7 mouse cellular contexts compared by ENCODE assay signal in genomic region chr2:165885951-165886320, GRCm38 (mm10). TPM values are rescaled to one million over a fixed set of nuclear protein-coding genes. Genes with fewer than 3 reads are reported as not detected.
DNase-seq lines count a peak whose midpoint lies in the region; ATAC-seq and TF ChIP-seq lines count a peak whose summit lies in the region.

No protein-coding gene starts in this region.

- H3K4me3 ChIP-seq in CH12.LX (replicated peaks in 1 of 3; ENCODE audit: low read depth in 2 of 3, low read length in 2 of 3, poor library complexity in 1 of 3): peak overlapping the region in 1 of 3 experiments; percentile 81
- H3K4me3 ChIP-seq in E14TG2a.4 (replicated peaks; ENCODE audit: low read length): peak overlapping the region; percentile 78
- H3K4me3 ChIP-seq in hindbrain, embryonic 13.5 days: no peak overlapping the region
- H3K4me3 ChIP-seq in liver, embryonic 13.5 days (replicated peaks): peak overlapping the region; percentile 20; the same call in 1 of the 2 replicates

- no peak for TF ChIP-seq CTCF in CH12.LX (conservative IDR thresholded peaks at IDR 0.05 in 1 of 2, IDR thresholded peaks at IDR 0.05 in 1 of 2; ENCODE audit: low read depth in 2 of 2, low read length in 2 of 2)
- TF ChIP-seq CTCF in E14TG2a.4 (conservative IDR thresholded peaks at IDR 0.05; ENCODE audit: low read length): no peak

- dilution Hi-C loops in CH12.LX (cut with MboI; ENCODE audit: extremely low pct_ligation_motif_present, extremely low pct_unique_long_range_greater_than_20kb, low sequenced_read_pairs): no loop called here

- no peak for ATAC-seq in hindbrain, embryonic 13.5 days (ENCODE audit: low FRiP score)
- no peak for ATAC-seq in liver, embryonic 13.5 days (ENCODE audit: low read depth)
- no peak for ATAC-seq in megakaryocyte-erythroid progenitor cell, adult 5-6 weeks (replicated peaks; ENCODE audit: low FRiP score, low TSS enrichment, poor library complexity, severe bottlenecking)

- in situ Hi-C loops in CH12.LX (cut with MboI; ENCODE audit: low pct_ligation_motif_present, low pct_unique_long_range_greater_than_20kb, low sequenced_read_pairs): no loop called here

- no peak for TF ChIP-seq EP300 in CH12.LX (IDR thresholded peaks at IDR 0.05; ENCODE audit: low read length)

- H3K79me2 ChIP-seq in CH12.LX (replicated peaks; ENCODE audit: control insufficient read depth, extremely low read depth, insufficient read depth, poor library complexity, severe bottlenecking): peaks cover 32% of the 10 kb centered on the region

- peak overlapping the region; percentile 98 for H3K9ac ChIP-seq in CH12.LX (ENCODE audit: insufficient read depth, low read depth)
- H3K9ac ChIP-seq in hindbrain, embryonic 13.5 days: peak overlapping the region; percentile 76
- H3K9ac ChIP-seq in liver, embryonic 13.5 days: peak overlapping the region; percentile 92

- TF ChIP-seq POLR2A in CH12.LX (IDR thresholded peaks at IDR 0.05; ENCODE audit: low read depth, low read length): no peak

- no peaks in the 10 kb centered on the region for H3K9me3 ChIP-seq in CH12.LX (replicated peaks; ENCODE audit: low read length)
- no peaks in the 10 kb centered on the region for H3K9me3 ChIP-seq in E14TG2a.4 (ENCODE audit: low read length)
- H3K9me3 ChIP-seq in hindbrain, embryonic 13.5 days: no peaks in the 10 kb centered on the region
- no peaks in the 10 kb centered on the region for H3K9me3 ChIP-seq in liver, embryonic 13.5 days (replicated peaks)

- H3K27me3 ChIP-seq in CH12.LX (replicated peaks): no peaks in the 10 kb centered on the region
- peaks cover 11% of the 10 kb centered on the region; the same call in 1 of the 2 replicates for H3K27me3 ChIP-seq in E14TG2a.4 (ENCODE audit: insufficient read depth, low read length)
- H3K27me3 ChIP-seq in hindbrain, embryonic 13.5 days: no peaks in the 10 kb centered on the region
- H3K27me3 ChIP-seq in liver, embryonic 13.5 days: no peaks in the 10 kb centered on the region

- peaks cover 33 to 60% of the 10 kb centered on the region in 2 experiments for H3K4me1 ChIP-seq in CH12.LX (ENCODE audit: control insufficient read depth in 1 of 2, insufficient read depth in 2 of 2)
- peaks cover 94% of the 10 kb centered on the region for H3K4me1 ChIP-seq in E14TG2a.4 (replicated peaks; ENCODE audit: low read depth, low read length)
- peaks cover 89% of the 10 kb centered on the region for H3K4me1 ChIP-seq in hindbrain, embryonic 13.5 days (replicated peaks)
- H3K4me1 ChIP-seq in liver, embryonic 13.5 days (replicated peaks): peaks cover 98% of the 10 kb centered on the region

- no peak for DNase-seq in CH12.LX (ENCODE audit: extremely low read depth)
- no peak for DNase-seq in liver, embryonic 13.5 days
- no peak for DNase-seq in adrenal gland, adult 2 months
- no peak for DNase-seq in embryo, embryonic 10 days (ENCODE audit: low spot score)

- H3K36me3 ChIP-seq in CH12.LX (replicated peaks in 1 of 2; ENCODE audit: control insufficient read depth in 1 of 2, insufficient read depth in 1 of 2, low read length in 1 of 2): peaks cover 0 to 12% of the 10 kb centered on the region in 2 experiments
- peaks cover 31% of the 10 kb centered on the region; the same call in 1 of the 2 replicates for H3K36me3 ChIP-seq in E14TG2a.4 (ENCODE audit: insufficient read depth, low read length)
- H3K36me3 ChIP-seq in hindbrain, embryonic 13.5 days: no peaks in the 10 kb centered on the region
- peaks cover 12% of the 10 kb centered on the region for H3K36me3 ChIP-seq in liver, embryonic 13.5 days

- peak overlapping the region; percentile 99 for H3K27ac ChIP-seq in CH12.LX (ENCODE audit: insufficient read depth, low read depth)
- peak overlapping the region; percentile 100 for H3K27ac ChIP-seq in hindbrain, embryonic 13.5 days
- H3K27ac ChIP-seq in liver, embryonic 13.5 days: peak overlapping the region; percentile 100

- H3K4me2 ChIP-seq in CH12.LX (ENCODE audit: insufficient read depth, low read depth, poor library complexity, severe bottlenecking): 0 out of 2 replicates have a peak overlapping the region, but pooled peaks have one; percentile 74
- 0 out of 2 replicates have a peak overlapping the region, but pooled peaks have one; percentile 74 for H3K4me2 ChIP-seq in hindbrain, embryonic 13.5 days
- H3K4me2 ChIP-seq in liver, embryonic 13.5 days: peak overlapping the region; percentile 95

- no peak for TF ChIP-seq RAD21 in CH12.LX (IDR thresholded peaks at IDR 0.05; ENCODE audit: low read depth, low read length)

- 14% methylated on average over 4 of the region's 4 CpGs for WGBS in hindbrain, embryonic 13.5 days
- 40% methylated on average over 4 of the region's 4 CpGs for WGBS in liver, embryonic 13.5 days (ENCODE audit: insufficient replicate concordance)

TF ChIP-seq in CH12.LX, 34 proteins besides CTCF, POLR2A, EP300 and RAD21:
- TF ChIP-seq MAFK (IDR thresholded peaks at IDR 0.05; ENCODE audit: insufficient replicate concordance, low read length) (no peak), ZMIZ1 (IDR thresholded peaks at IDR 0.05; ENCODE audit: low read depth, low read length) (no peak), CHD1 (IDR thresholded peaks at IDR 0.05; ENCODE audit: low read depth, low read length) (peak; percentile 47; the same call in 1 of the 2 replicates), USF2 (conservative IDR thresholded peaks at IDR 0.05; ENCODE audit: low read depth, low read length) (no peak)

RNA-seq across cellular contexts. Expression of gene Zmynd8, which starts 12.9 kb away (rescaled TPM):
- total RNA-seq in CH12.LX (2012; rRNA removed) (34.0 and 35.1 TPM in 2 replicates), CH12.LX (2014; rRNA removed) (29.5 and 33.6 TPM in 2 replicates)
- polyA plus RNA-seq in CH12.LX (2012; ENCODE audit: insufficient read length, low read depth): 76.1 and 84.5 TPM in 2 replicates
- 82.2 and 86.6 TPM in 2 replicates for polyA plus RNA-seq in hindbrain, embryonic 13.5 days (2015; fragmentation: Nextera tagmentation; extraction: Ambion mirVana)
- 26.5 and 28.3 TPM in 2 replicates for polyA plus RNA-seq in liver, embryonic 13.5 days (2015; fragmentation: Nextera tagmentation; extraction: Ambion mirVana)
- 70.9 and 80.1 TPM in 2 replicates for total RNA-seq in megakaryocyte-erythroid progenitor cell, adult 5-6 weeks (2014; fragmentation: Nextera tagmentation)
- 27.2 and 42.9 TPM in 2 replicates for total RNA-seq in megakaryocyte-erythroid progenitor cell, adult 5-6 weeks (2017)
- total RNA-seq in adrenal gland, adult 2 months (2021): 10 to 100 TPM; 53.9 to 56.5 TPM
- polyA plus RNA-seq in adrenal gland, adult 2 months (2012; rRNA removed): 21.3 and 22.2 TPM in 2 replicates
